Mouse (Mus musculus) CH12.LX (cell line): ENCODE measurements around the gene Hba-x. TPM values are rescaled to one million over a fixed set of nuclear protein-coding genes. Genes with fewer than 3 reads are reported as not detected.
A peak's percentile ranks its signal among the peaks of the same experiment; 100 is the strongest.

Experiments
- DNase-seq: peaks from one replicate; pipeline ENCODE4 v3.0.0-alpha.2; 2013; ENCODE audit errors: extremely low read depth
- H3K27ac ChIP-seq: 2 replicates; pipeline ENCODE4 v1.5.1; 2012; ENCODE audit warnings: low read depth, mild to moderate bottlenecking, control low read depth, moderate library complexity; ENCODE audit not compliant: insufficient read depth
- H3K27me3 ChIP-seq: replicated peaks from 2 replicates; pipeline ENCODE3; 2012; ENCODE audit warnings: inconsistent platforms
- H3K36me3 ChIP-seq, 2 experiments: replicated peaks in 1 of 2; 2 replicates each; pipeline versions ENCODE3 to v1.6.1; 2012; ENCODE audit warnings: inconsistent platforms in 1 of 2, low read length in 1 of 2, mild to moderate bottlenecking in 1 of 2, mixed read lengths in 1 of 2, moderate library complexity in 1 of 2; ENCODE audit not compliant: control insufficient read depth in 1 of 2, insufficient read depth in 1 of 2
- H3K4me1 ChIP-seq, 2 experiments: 2 replicates each; pipeline ENCODE4 v1.6.1; 2012; ENCODE audit warnings: inconsistent platforms in 1 of 2, moderate library complexity in 1 of 2; ENCODE audit not compliant: insufficient read depth in 2 of 2, control insufficient read depth in 1 of 2
- H3K4me2 ChIP-seq: 2 replicates; pipeline ENCODE4 v1.6.1; 2012; ENCODE audit warnings: low read depth, mild to moderate bottlenecking, control low read depth; ENCODE audit not compliant: poor library complexity, insufficient read depth, severe bottlenecking
- H3K4me3 ChIP-seq, 3 experiments: fragments of 150-350 bp in 1 of 3; sonication (generic) in 1 of 3; replicated peaks in 1 of 3; 2 replicates each; pipeline versions ENCODE3 to v1.5.1; 2011 to 2012; ENCODE audit warnings: low read depth in 2 of 3, low read length in 2 of 3, mild to moderate bottlenecking in 2 of 3, moderate library complexity in 2 of 3, control low read depth in 1 of 3, improper control_type of control experiment in 1 of 3, inconsistent platforms in 1 of 3, mixed read lengths in 1 of 3; ENCODE audit not compliant: poor library complexity in 1 of 3
- H3K79me2 ChIP-seq: replicated peaks from 2 replicates; pipeline ENCODE4 v1.6.1; 2012; ENCODE audit warnings: mild to moderate bottlenecking, moderate library complexity; ENCODE audit not compliant: control insufficient read depth, poor library complexity, insufficient read depth, severe bottlenecking; ENCODE audit errors: extremely low read depth
- H3K9ac ChIP-seq: 2 replicates; pipeline ENCODE4 v1.6.1; 2012; ENCODE audit warnings: low read depth, mild to moderate bottlenecking, control low read depth, moderate library complexity; ENCODE audit not compliant: insufficient read depth
- H3K9me3 ChIP-seq: replicated peaks from 2 replicates; pipeline ENCODE3; 2012; ENCODE audit warnings: low read length, inconsistent platforms, mixed read lengths
- BHLHE40 ChIP-seq: IDR thresholded peaks from 2 replicates; pipeline ENCODE4 v1.6.1; 2011; ENCODE audit warnings: mild to moderate bottlenecking, low read depth, low read length, improper control_type of control experiment
- CHD1 ChIP-seq: IDR thresholded peaks from 2 replicates; pipeline ENCODE4 v1.6.1; 2012; ENCODE audit warnings: low read depth, low read length, improper control_type of control experiment, inconsistent platforms
- CTCF ChIP-seq, 2 experiments: IDR thresholded peaks in 1 of 2; conservative IDR thresholded peaks in 1 of 2; 2 replicates each; pipeline ENCODE4 v1.5.1; 2011 to 2012; ENCODE audit warnings: low read depth in 2 of 2, low read length in 2 of 2, improper control_type of control experiment in 1 of 2, inconsistent platforms in 1 of 2, mild to moderate bottlenecking in 1 of 2, moderate library complexity in 1 of 2
- ELF1 ChIP-seq: IDR thresholded peaks from 2 replicates; pipeline ENCODE4 v1.6.1; 2014; ENCODE audit warnings: low read depth, mild to moderate bottlenecking, inconsistent platforms, low read length, improper control_type of control experiment
- EP300 ChIP-seq: IDR thresholded peaks from 2 replicates; pipeline ENCODE4 v1.6.1; 2011; ENCODE audit warnings: low read length, improper control_type of control experiment
- ETS1 ChIP-seq: conservative IDR thresholded peaks from 2 replicates; pipeline ENCODE4 v1.6.1; 2012; ENCODE audit warnings: low read depth, mild to moderate bottlenecking, inconsistent platforms, low read length, improper control_type of control experiment, moderate library complexity
- GABPA ChIP-seq: IDR thresholded peaks from 2 replicates; pipeline ENCODE4 v1.6.1; 2012; ENCODE audit warnings: low read depth, low read length, improper control_type of control experiment, inconsistent platforms; ENCODE audit not compliant: insufficient replicate concordance
- IRF4 ChIP-seq: IDR thresholded peaks from 2 replicates; pipeline ENCODE4 v1.6.1; 2014; ENCODE audit warnings: low read depth, mild to moderate bottlenecking, inconsistent platforms, low read length, improper control_type of control experiment
- MAFK ChIP-seq: IDR thresholded peaks from 2 replicates; pipeline ENCODE4 v1.6.1; 2011; ENCODE audit warnings: low read length, improper control_type of control experiment; ENCODE audit not compliant: insufficient replicate concordance
- MAX ChIP-seq: IDR thresholded peaks from 2 replicates; pipeline ENCODE4 v1.6.1; 2011; ENCODE audit warnings: low read length, improper control_type of control experiment
- MAZ ChIP-seq: IDR thresholded peaks from 2 replicates; pipeline ENCODE4 v1.6.1; 2012; ENCODE audit warnings: low read depth, mild to moderate bottlenecking, inconsistent platforms, low read length, improper control_type of control experiment, moderate library complexity
- PAX5 ChIP-seq: IDR thresholded peaks from 2 replicates; pipeline ENCODE4 v1.6.1; 2012; ENCODE audit warnings: low read length, inconsistent platforms, mixed read lengths
- POLR2A ChIP-seq: IDR thresholded peaks from 2 replicates; pipeline ENCODE4 v1.6.1; 2011; ENCODE audit warnings: low read depth, mild to moderate bottlenecking, improper control_type of control experiment, low read length
- RAD21 ChIP-seq: IDR thresholded peaks from 2 replicates; pipeline ENCODE4 v1.6.1; 2011; ENCODE audit warnings: low read depth, mild to moderate bottlenecking, low read length, improper control_type of control experiment, moderate library complexity
- RCOR1 ChIP-seq: conservative IDR thresholded peaks from 2 replicates; pipeline ENCODE4 v1.6.1; 2012; ENCODE audit warnings: low read depth, mild to moderate bottlenecking, inconsistent platforms, low read length, improper control_type of control experiment
- SMC3 ChIP-seq: IDR thresholded peaks from 2 replicates; pipeline ENCODE4 v1.6.1; 2011; ENCODE audit warnings: low read depth, low read length, improper control_type of control experiment
- TCF12 ChIP-seq: IDR thresholded peaks from 2 replicates; pipeline ENCODE4 v1.6.1; 2014; ENCODE audit warnings: low read depth, mild to moderate bottlenecking, inconsistent platforms, low read length, improper control_type of control experiment
- ZC3H11A ChIP-seq: IDR thresholded peaks from 2 replicates; pipeline ENCODE4 v1.6.1; 2012; ENCODE audit warnings: low read depth, mild to moderate bottlenecking, inconsistent platforms, low read length, improper control_type of control experiment
- dilution Hi-C: fragments of 300-500 bp; cut with MboI; formaldehyde crosslinking; loops from 2 replicates; pipeline ENCODE4 v1.14.3; 2020; ENCODE audit warnings: low sequenced_read_pairs; ENCODE audit not compliant: extremely low pct_unique_long_range_greater_than_20kb, extremely low pct_ligation_motif_present
- in situ Hi-C: fragments of 300-500 bp; cut with MboI; formaldehyde crosslinking; loops from 3 replicates; pipeline ENCODE4 v1.14.3; 2019; ENCODE audit warnings: low sequenced_read_pairs, low pct_ligation_motif_present, low pct_unique_long_range_greater_than_20kb, mixed read lengths
- polyA plus RNA-seq: library from polyadenylated mRNA; unstranded; fragments of >175 nt; gene quantifications from 2 replicates; pipeline ENCODE4 v1.2.1, GENCODE M21; 2012; ENCODE audit warnings: low read depth; ENCODE audit not compliant: insufficient read length
- total RNA-seq, 2 experiments: library from RNA; depleted of rRNA; stranded (reverse); fragments of 300-350 nt in 1 of 2; fragments of >200 nt in 1 of 2; gene quantifications; 2 replicates each; pipeline ENCODE4 v1.2.3; 2012 to 2014

Hba-x gene
- total and polyA plus RNA-seq, 3 experiments: not detected

DNA sequence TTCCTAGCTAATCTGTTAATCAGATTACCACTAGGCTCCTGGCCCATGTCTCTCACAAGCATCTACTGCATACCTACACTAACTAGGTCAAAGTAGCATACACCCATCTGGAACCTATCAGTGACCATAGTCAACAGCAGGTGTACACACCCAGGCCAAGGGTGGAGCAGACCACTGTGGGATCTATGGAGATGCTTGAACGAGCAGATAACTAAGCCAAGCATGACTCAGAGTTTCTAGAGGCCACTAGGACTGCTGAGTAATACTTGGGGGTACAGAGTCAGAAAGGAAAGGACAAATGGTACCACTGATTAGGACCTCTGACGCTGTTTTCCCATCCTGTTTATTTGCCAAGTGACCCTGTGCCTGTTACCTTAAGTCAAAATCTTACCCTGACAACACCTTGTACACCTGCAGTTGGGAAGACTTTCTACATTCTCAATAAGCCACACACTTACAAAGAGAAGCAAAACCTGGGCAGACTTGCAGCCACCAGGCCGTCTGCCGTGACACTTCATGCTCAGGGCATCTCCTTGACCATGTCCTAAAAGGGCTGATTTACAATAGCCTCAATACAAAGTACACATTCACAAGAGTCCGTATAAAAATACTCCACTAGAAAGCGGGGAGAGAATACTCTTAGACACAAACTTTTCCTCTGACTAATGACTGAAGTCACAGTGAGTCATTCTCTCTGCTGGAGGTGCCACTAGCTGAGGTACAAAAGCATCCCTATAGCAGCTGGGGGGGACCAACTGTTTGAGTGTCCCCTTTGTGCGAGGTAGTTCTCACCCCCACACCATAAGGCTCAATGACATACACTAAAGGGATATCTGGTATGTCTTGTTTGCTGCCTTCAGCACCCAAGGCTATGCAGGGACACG lies 25.1 kb upstream of the Hba-x start:
- in situ Hi-C loops (loop anchor here (5.0 kb wide), 2 partner anchors 36 to 66 kb away; partner anchors contain the start of gene Hbq1b), dilution Hi-C loops (no loop called here)
- Histone ChIP-seq H3K9ac (no peak overlapping the region), H3K79me2 (no peaks in the 10 kb centered on the region), H3K4me3 (no peak overlapping the region), H3K4me1 (peaks cover 0 to 27% of the 10 kb centered on the region in 2 experiments; a peak in 2 of 4 replicates), H3K9me3 (no peaks in the 10 kb centered on the region), H3K27ac (no peak overlapping the region), H3K27me3 (no peaks in the 10 kb centered on the region), H3K4me2 (no peak overlapping the region), H3K36me3 (peaks cover 75 to 98% of the 10 kb centered on the region in 2 experiments)
- TF ChIP-seq SMC3: no peak
- 0 out of 2 replicates have a peak, but pooled peaks have one; percentile 18 for TF ChIP-seq ETS1
- no peak for DNase-seq

DNA sequence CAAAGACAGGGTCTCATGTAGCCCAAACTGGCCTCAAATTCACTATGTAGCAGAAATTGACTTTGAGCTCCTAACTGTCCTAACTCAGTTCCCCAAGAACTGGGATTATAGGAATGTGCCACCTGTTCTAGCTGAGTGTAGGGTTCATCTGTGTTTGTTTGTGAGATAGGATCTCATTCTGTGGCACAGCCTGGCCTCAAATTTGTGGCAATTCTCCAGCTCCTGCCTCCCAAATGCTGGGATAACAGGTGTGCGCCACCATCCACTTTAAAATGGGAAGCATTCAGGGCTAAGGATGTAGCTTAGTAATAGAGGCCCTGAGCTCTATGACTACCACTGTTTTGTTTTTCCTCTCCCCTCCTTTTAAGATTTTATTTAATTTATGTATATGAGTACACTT lies 23.1 kb upstream of the Hba-x start:
- no peaks in the 10 kb centered on the region for H3K9me3 ChIP-seq
- in situ Hi-C loops: loop anchor here (5.0 kb wide), 2 partner anchors 34 to 64 kb away; partner anchors contain the start of gene Hbq1b
- H3K9ac ChIP-seq: no peak overlapping the region
- H3K4me2 ChIP-seq: no peak overlapping the region
- H3K27ac ChIP-seq: no peak overlapping the region
- dilution Hi-C loops: no loop called here
- H3K27me3 ChIP-seq: no peaks in the 10 kb centered on the region
- TF ChIP-seq CHD1: no peak
- no peak for TF ChIP-seq BHLHE40
- no peak for TF ChIP-seq MAZ
- TF ChIP-seq RCOR1: no peak
- no peak for TF ChIP-seq POLR2A
- TF ChIP-seq TCF12: no peak
- TF ChIP-seq SMC3: no peak
- TF ChIP-seq CTCF (conservative IDR thresholded peaks at IDR 0.05 in 1 of 2, IDR thresholded peaks at IDR 0.05 in 1 of 2; ENCODE audit: low read depth in 2 of 2, low read length in 2 of 2): no peak
- no peak for TF ChIP-seq ELF1
- TF ChIP-seq MAFK: no peak
- no peak for TF ChIP-seq RAD21
- no peak for TF ChIP-seq EP300
- TF ChIP-seq PAX5: no peak
- TF ChIP-seq GABPA: no peak
- no peak for TF ChIP-seq ZC3H11A
- TF ChIP-seq IRF4: no peak
- TF ChIP-seq MAX: no peak
- TF ChIP-seq, all 38 proteins: peak for 0
- Histone ChIP-seq H3K36me3 (peaks cover 61 to 94% of the 10 kb centered on the region in 2 experiments), H3K79me2 (no peaks in the 10 kb centered on the region), H3K4me3 (no peak overlapping the region), H3K4me1 (peaks cover 0 to 12% of the 10 kb centered on the region in 2 experiments; a peak in 1 of 4 replicates)
- no peak for DNase-seq
